Mouse (Mus musculus) heart, embryonic 11.5 days (tissue): Measurements from ENCODE around the gene Rgs7. TPM values are rescaled to one million over a fixed set of nuclear protein-coding genes. Genes with fewer than 3 reads are reported as not detected.

Source experiments
- ATAC-seq: fragments of 200-750 bp; cut with Nextera tagmentation; replicated peaks from 2 replicates; pipeline ENCODE4 v1.8.0; 2017; ENCODE audit warnings: moderate library complexity; ENCODE audit not compliant: insufficient number of reproducible peaks, low FRiP score, low TSS enrichment
- H3K27ac ChIP-seq: fragments of 300-500 bp; sonication (generic); 2 replicates; pipeline ENCODE4 v1.5.1; 2014; ENCODE audit warnings: mild to moderate bottlenecking, low read depth, low read length
- H3K27me3 ChIP-seq: fragments of 300-500 bp; sonication (generic); 2 replicates; pipeline ENCODE4 v1.6.1; 2014; ENCODE audit warnings: mild to moderate bottlenecking, low read length, mixed read lengths; ENCODE audit not compliant: control insufficient read depth, insufficient read depth
- H3K36me3 ChIP-seq: fragments of 300-500 bp; sonication (generic); 2 replicates; pipeline ENCODE4 v1.6.1; 2014; ENCODE audit warnings: mild to moderate bottlenecking, low read length, moderate library complexity, mixed read lengths; ENCODE audit not compliant: control insufficient read depth, insufficient read depth
- H3K4me1 ChIP-seq: fragments of 300-500 bp; sonication (generic); 2 replicates; pipeline ENCODE4 v1.6.1; 2014; ENCODE audit warnings: low read length; ENCODE audit not compliant: control insufficient read depth, insufficient read depth
- H3K4me2 ChIP-seq: fragments of 300-500 bp; sonication (generic); 2 replicates; pipeline ENCODE4 v1.6.1; 2014; ENCODE audit warnings: mild to moderate bottlenecking, moderate library complexity
- H3K4me3 ChIP-seq: fragments of 300-500 bp; sonication (generic); 2 replicates; pipeline ENCODE4 v1.5.1; 2014; ENCODE audit warnings: low read depth, low read length
- H3K9ac ChIP-seq: fragments of 300-500 bp; sonication (generic); 2 replicates; pipeline ENCODE4 v1.6.1; 2014; ENCODE audit warnings: mild to moderate bottlenecking, low read depth, low read length, moderate library complexity
- H3K9me3 ChIP-seq: fragments of 300-500 bp; sonication (generic); replicated peaks from 2 replicates; pipeline ENCODE4 v1.6.1; 2016; ENCODE audit warnings: low read length; ENCODE audit not compliant: control insufficient read depth
- WGBS: fragments of 180-500 bp; shearing (Covaris S2); extraction: QIAGEN DNeasy Blood & Tissue Kit; methylation state at CpG from one replicate; pipeline ENCODE4 v1.1.7; 2014; ENCODE audit not compliant: insufficient replicate concordance; 5-methylcytosine and 5-hydroxymethylcytosine counted together
- polyA plus RNA-seq: library from polyadenylated mRNA; unstranded; fragments of >200 nt; fragmentation: Nextera tagmentation; extraction: Ambion mirVana; gene quantifications from 2 replicates; pipeline ENCODE4 v1.2.1, GENCODE M21; 2014

The Rgs7 gene
- polyA plus RNA-seq, 1 experiment from 2014 or later: 0.57 TPM

DNA sequence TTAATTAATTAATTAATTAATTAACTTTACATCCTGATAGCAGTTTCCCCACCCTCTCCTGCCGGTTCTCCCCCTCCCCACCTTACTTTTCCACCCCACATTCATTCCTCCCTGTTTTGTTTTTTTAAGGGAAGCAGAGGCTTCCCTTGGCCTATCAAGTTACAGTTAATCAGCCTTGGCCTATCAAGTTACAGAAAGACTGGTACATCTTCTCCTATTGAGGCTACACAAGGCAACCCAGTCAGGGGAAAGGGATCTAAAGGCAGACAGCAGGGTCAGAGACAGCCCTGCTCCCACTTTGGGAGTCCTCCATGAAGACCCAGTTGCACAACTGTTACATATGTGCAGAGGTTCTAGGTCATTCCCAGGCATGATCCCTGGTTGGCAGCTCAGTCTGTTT is 175.0 kb downstream of the Rgs7 start:
- 5% methylated on average over 1 of the region's 1 CpGs for WGBS
- Histone ChIP-seq H3K9ac (no peak overlapping the region), H3K27ac (no peak overlapping the region), H3K9me3 (no peaks in the 10 kb centered on the region), H3K36me3 (no peaks in the 10 kb centered on the region), H3K4me2 (no peak overlapping the region), H3K4me1 (no peaks in the 10 kb centered on the region), H3K27me3 (no peaks in the 10 kb centered on the region), H3K4me3 (no peak overlapping the region)
- no peak for ATAC-seq

DNA sequence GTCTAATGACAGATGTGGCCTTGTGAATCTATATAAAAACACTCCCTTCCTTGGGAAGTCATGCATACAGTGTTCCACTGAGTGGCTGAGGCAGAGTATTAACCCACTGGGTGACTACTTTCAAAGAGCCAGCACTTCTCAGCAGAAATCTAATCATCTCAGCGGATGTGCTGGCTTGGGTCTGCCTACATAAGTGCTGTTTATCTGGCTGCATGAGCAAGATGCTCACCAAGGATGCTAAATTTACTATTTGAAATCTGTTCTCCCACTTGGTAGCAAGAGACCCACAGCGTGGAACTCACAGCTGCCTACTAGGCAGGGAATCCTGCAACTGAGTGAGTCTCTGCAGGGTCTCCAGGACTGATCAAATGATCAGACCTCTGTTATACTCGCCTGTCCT is 184.7 kb downstream of the Rgs7 start:
- H3K9me3 ChIP-seq: no peaks in the 10 kb centered on the region
- H3K27me3 ChIP-seq: no peaks in the 10 kb centered on the region
- no peaks in the 10 kb centered on the region for H3K36me3 ChIP-seq
- H3K27ac ChIP-seq: no peak overlapping the region
- H3K9ac ChIP-seq: no peak overlapping the region
- no peaks in the 10 kb centered on the region for H3K4me1 ChIP-seq
- H3K4me3 ChIP-seq: no peak overlapping the region
- 66% methylated on average over 3 of the region's 3 CpGs for WGBS
- ATAC-seq: no peak
- H3K4me2 ChIP-seq: no peak overlapping the region

DNA sequence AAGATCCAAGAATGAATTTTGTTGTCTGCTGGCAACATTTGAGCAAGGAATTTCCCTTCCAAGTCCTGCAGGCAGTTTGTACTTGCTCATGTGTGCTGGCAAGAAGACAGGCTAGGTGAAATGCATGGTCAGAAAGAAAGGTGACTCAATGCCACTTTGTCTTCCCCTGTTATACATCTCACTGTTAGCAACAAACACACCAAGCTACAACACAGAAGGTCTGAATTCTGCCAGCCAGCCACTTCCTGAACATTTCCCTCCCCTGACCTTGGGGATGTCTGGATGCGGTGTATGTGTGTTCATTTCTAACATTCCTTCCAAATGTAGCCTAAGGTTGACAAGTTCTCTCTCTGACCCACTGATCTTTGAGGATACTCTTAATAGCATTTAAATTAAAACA is 191.4 kb downstream of the Rgs7 start:
- no peak overlapping the region for H3K4me3 ChIP-seq
- H3K9ac ChIP-seq: no peak overlapping the region
- H3K9me3 ChIP-seq: no peaks in the 10 kb centered on the region
- H3K27me3 ChIP-seq: no peaks in the 10 kb centered on the region
- no peak for ATAC-seq
- H3K36me3 ChIP-seq: no peaks in the 10 kb centered on the region
- H3K27ac ChIP-seq: no peak overlapping the region
- H3K4me1 ChIP-seq: no peaks in the 10 kb centered on the region
- 63% methylated on average over 1 of the region's 1 CpGs for WGBS
- no peak overlapping the region for H3K4me2 ChIP-seq

DNA sequence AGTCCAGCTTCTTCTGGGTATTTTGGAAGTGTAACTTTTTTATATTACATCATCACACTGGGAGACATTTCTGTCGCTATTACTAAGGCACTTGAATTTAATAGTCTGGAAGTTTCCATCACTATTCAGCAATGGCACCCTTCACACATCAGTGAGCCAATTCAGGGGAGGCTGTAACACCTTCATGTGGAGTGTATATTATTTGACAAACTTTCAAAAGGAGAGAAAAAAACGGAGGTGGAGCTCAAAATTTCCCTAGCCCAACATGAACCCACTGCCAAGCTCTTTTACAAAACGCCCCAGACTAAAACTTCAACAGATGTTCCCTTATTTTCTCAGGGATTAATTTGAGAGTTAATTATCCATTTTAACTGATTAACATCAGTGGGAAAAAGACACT is 191.9 kb downstream of the Rgs7 start:
- WGBS: 61% methylated on average over 3 of the region's 3 CpGs
- Histone ChIP-seq H3K27ac (no peak overlapping the region), H3K9ac (no peak overlapping the region), H3K9me3 (no peaks in the 10 kb centered on the region), H3K27me3 (no peaks in the 10 kb centered on the region), H3K4me1 (no peaks in the 10 kb centered on the region), H3K36me3 (no peaks in the 10 kb centered on the region), H3K4me2 (no peak overlapping the region), H3K4me3 (no peak overlapping the region)
- no peak for ATAC-seq

DNA sequence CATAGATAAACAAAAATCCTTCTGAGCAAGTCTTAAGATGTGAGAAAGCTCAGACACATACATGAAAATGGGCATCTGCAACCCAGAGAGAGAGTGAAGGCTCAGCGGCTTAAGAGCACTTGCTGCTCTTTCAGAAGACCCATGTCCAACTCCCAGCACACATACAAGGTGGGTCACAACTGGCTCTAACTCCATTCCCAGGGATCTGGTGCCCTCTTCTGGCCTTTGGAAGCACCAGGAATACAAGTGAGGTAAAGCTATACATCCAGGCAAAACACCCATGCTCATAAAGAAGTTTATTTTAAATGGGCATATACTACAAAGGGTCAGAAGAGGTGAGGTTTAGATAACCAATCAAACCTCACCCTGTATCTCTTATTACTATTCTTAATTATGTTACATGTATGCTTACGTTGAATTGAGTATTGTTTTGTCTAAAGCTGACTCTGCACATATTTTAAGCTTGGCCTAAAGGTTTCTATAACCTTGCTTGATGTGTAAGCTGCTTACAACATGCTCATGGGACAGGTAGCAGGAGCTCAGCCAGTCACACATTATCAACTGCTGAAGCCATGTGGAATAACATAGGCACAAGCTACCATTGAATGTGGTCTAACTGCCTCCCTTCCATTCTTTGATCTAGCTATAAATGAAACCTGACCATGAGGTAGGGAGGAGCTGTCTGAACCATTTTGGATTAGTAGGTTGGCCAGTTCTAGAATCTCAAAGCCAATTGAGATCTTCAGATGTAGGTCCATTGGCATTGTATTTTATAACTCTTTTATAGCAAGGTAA is 192.5 kb downstream of the Rgs7 start:
- WGBS: 87% methylated on average over 2 of the region's 2 CpGs
- ATAC-seq: no peak
- H3K9me3 ChIP-seq: no peaks in the 10 kb centered on the region

DNA sequence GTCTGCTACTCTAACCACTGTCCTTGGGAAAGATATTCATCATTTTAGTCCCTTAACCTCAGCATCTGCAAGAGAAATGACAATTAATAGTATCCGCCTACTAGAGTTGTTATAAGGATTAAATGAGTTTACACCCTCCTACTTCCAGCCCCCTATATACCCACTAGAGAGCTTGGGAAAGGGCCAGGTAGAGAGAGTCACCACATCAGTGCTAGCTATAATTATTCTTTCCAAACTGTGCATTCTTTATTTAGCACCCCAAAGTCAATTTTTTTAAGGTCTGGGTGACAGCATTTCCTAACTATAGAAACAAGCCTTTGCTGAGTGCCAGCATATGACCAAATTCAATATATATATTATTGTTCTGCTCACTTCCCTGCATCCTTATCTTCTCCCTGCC is 195.4 kb downstream of the Rgs7 start:
- Histone ChIP-seq H3K4me2 (no peak overlapping the region), H3K27ac (no peak overlapping the region), H3K4me1 (no peaks in the 10 kb centered on the region), H3K27me3 (no peaks in the 10 kb centered on the region), H3K36me3 (no peaks in the 10 kb centered on the region), H3K9me3 (no peaks in the 10 kb centered on the region), H3K9ac (no peak overlapping the region), H3K4me3 (no peak overlapping the region)
- no peak for ATAC-seq
- WGBS: 82% methylated on average over 1 of the region's 1 CpGs

More for the DNA sequence above, 192.5 kb downstream of the Rgs7 start:
- Histone ChIP-seq H3K4me3 (no peak overlapping the region), H3K9ac (no peak overlapping the region), H3K27ac (no peak overlapping the region), H3K4me1 (no peaks in the 10 kb centered on the region), H3K36me3 (no peaks in the 10 kb centered on the region), H3K4me2 (no peak overlapping the region), H3K27me3 (no peaks in the 10 kb centered on the region)

DNA sequence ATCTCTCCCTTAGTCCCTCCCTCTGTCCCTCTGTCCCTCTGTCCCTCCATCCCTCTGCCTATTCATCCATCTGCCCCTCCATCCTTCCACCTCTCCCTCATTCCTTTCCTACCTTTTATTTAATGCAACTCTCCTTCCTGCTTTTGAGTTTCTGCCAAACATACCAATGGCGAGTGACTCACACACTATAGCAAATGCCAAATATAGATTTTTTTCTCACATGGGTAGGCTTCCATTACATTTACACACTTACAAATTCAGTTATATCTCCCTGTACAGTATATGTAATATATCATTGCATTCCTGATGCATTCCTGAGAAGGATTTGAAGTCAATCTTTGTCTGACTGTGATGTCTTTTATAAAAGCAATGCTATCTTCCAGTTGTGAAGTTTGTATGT is 202.2 kb downstream of the Rgs7 start:
- Histone ChIP-seq H3K4me2 (no peak overlapping the region), H3K9me3 (no peaks in the 10 kb centered on the region), H3K4me3 (no peak overlapping the region), H3K36me3 (no peaks in the 10 kb centered on the region), H3K4me1 (no peaks in the 10 kb centered on the region), H3K27ac (no peak overlapping the region), H3K27me3 (no peaks in the 10 kb centered on the region), H3K9ac (no peak overlapping the region)
- no peak for ATAC-seq
- 75% methylated on average over 1 of the region's 1 CpGs for WGBS

DNA sequence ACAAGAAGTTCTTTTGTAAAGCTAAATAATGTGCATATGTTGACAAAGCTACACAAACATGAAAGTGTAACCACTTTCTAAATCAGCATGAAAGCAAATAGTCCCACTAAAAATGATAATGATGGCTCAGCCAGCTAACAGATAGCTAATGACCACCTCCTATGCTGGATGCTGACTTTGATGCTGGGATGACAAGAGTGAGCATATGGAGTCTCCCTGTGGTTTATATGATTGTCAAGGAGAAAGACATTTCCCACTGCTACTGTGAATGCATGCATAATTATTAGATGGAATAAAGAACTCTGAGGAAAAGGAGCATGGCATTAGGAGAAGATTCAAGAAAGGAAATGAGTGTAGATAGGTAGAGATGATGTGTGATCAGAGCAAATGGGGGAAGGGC is 230.0 kb downstream of the Rgs7 start:
- Histone ChIP-seq H3K4me3 (no peak overlapping the region), H3K4me2 (no peak overlapping the region), H3K9me3 (no peaks in the 10 kb centered on the region), H3K27me3 (no peaks in the 10 kb centered on the region), H3K4me1 (no peaks in the 10 kb centered on the region), H3K27ac (no peak overlapping the region), H3K9ac (no peak overlapping the region), H3K36me3 (no peaks in the 10 kb centered on the region)
- ATAC-seq: no peak

DNA sequence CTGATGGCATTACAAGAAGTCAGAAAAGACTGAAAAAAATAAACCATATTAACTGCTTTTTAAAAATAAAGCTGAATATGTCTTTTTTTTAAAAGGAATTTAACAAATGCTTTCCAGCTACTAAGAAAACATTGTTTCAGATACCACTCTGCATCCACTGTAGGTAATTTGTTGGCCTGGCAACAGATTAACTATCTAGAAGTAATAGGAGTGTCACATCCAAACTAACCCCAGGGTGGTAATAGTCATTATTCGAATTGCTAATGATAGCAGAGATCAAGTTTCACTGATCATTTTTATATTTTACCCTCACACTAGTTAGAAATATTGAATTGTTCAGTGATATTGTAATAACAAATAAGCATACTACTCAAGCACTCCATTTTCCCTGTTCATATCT is 232.9 kb downstream of the Rgs7 start:
- Histone ChIP-seq H3K4me2 (no peak overlapping the region), H3K4me1 (no peaks in the 10 kb centered on the region), H3K27ac (no peak overlapping the region), H3K36me3 (no peaks in the 10 kb centered on the region), H3K9ac (no peak overlapping the region), H3K9me3 (no peaks in the 10 kb centered on the region), H3K27me3 (no peaks in the 10 kb centered on the region), H3K4me3 (no peak overlapping the region)
- WGBS: 55% methylated on average over 1 of the region's 1 CpGs
- ATAC-seq: no peak
